Comparison of ENCODE assay signal across 23 mouse cellular contexts in the genomic region with DNA sequence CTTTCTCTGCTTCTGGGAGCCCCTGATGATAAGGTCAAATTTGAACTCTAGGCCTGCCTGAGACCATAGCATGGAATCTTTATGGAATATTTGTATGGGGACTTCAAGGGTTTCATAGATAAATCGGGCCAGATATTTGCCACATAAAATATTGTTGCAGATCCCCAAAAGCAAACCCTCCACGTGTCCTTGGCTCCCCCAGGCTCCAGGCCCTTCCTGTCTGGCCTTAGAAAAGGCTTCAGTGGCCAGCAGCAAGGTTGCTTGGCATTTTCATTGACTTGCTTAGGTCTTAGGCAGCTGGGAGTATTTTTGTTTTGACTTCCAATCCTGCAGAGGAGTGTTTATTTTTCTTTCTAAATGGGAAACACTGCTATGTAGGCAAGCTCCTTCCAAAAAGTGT.
"Had no signal": no experiment of that assay in that cellular context is flagged by ENCODE, and none has a peak within 500 bp of the region (broad histone marks: within the 10 kb centered on the region; RNA-seq: fewer than 3 reads in every experiment).

No protein-coding gene starts in this region.

- H3K4me1 ChIP-seq: liver, embryonic 12.5 days had no signal

- H3K27ac ChIP-seq: hindbrain, embryonic 13.5 days; hindbrain, embryonic 15.5 days; hindbrain, postnatal 0 days; kidney, postnatal 0 days; limb, embryonic 13.5 days; limb, embryonic 15.5 days; liver, embryonic 12.5 days had no signal

- ATAC-seq: hindbrain, postnatal 0 days; intestine, embryonic 16.5 days; liver, embryonic 12.5 days had no signal

- H3K9ac ChIP-seq: heart, embryonic 12.5 days; hindbrain, embryonic 13.5 days; hindbrain, embryonic 15.5 days; limb, embryonic 13.5 days; limb, embryonic 15.5 days; liver, embryonic 12.5 days had no signal

- H3K4me2 ChIP-seq: heart, embryonic 12.5 days; hindbrain, embryonic 13.5 days; hindbrain, embryonic 15.5 days; limb, embryonic 15.5 days; liver, embryonic 12.5 days had no signal

- H3K36me3 ChIP-seq: heart, embryonic 10.5 days; heart, embryonic 12.5 days; hindbrain, embryonic 13.5 days; hindbrain, embryonic 15.5 days; limb, embryonic 13.5 days; limb, embryonic 15.5 days; liver, embryonic 12.5 days had no signal

- H3K27me3 ChIP-seq: hindbrain, embryonic 15.5 days; limb, embryonic 15.5 days had no signal

- DNase-seq: gastrocnemius, postnatal 14 days; gastrocnemius, postnatal 36 days; heart, adult 18-20 months; heart, postnatal 14 days; heart, postnatal 36 days; kidney, adult 11 months; kidney, adult 2 months; kidney, adult 9 months; kidney, postnatal 14 days; kidney, postnatal 36 days; layer of hippocampus, adult 9-11 months; layer of hippocampus, postnatal 36 days; left cerebral cortex, postnatal 4 days had no signal

- H3K4me3 ChIP-seq: heart, embryonic 10.5 days; heart, embryonic 12.5 days; hindbrain, embryonic 13.5 days; hindbrain, embryonic 15.5 days; limb, embryonic 13.5 days; limb, embryonic 15.5 days; liver, embryonic 12.5 days had no signal

- H3K9me3 ChIP-seq: heart, embryonic 10.5 days; heart, embryonic 12.5 days; hindbrain, embryonic 13.5 days; hindbrain, embryonic 15.5 days; limb, embryonic 13.5 days; limb, embryonic 15.5 days; liver, embryonic 12.5 days had no signal
